Mouse (Mus musculus) heart, embryonic 10.5 days (tissue): Measurements from ENCODE around the gene Dgkd. TPM values are rescaled to one million over a fixed set of nuclear protein-coding genes. Genes with fewer than 3 reads are reported as not detected.

Experiments
- DNase-seq: peaks from one replicate; pipeline ENCODE4 v3.0.0-alpha.2; 2017; ENCODE audit warnings: low spot score
- H3K27ac ChIP-seq: fragments of 300-500 bp; sonication (generic); 2 replicates; pipeline ENCODE4 v1.5.1; 2016; ENCODE audit warnings: mild to moderate bottlenecking
- H3K27me3 ChIP-seq: fragments of 300-500 bp; sonication (generic); 2 replicates; pipeline ENCODE4 v1.6.1; 2016; ENCODE audit warnings: mild to moderate bottlenecking; ENCODE audit not compliant: poor library complexity, insufficient read depth, severe bottlenecking
- H3K36me3 ChIP-seq: fragments of 300-500 bp; sonication (generic); 2 replicates; pipeline ENCODE4 v1.6.1; 2016; ENCODE audit warnings: mild to moderate bottlenecking, moderate library complexity
- H3K4me1 ChIP-seq: fragments of 300-500 bp; sonication (generic); 2 replicates; pipeline ENCODE4 v1.6.1; 2016; ENCODE audit warnings: mild to moderate bottlenecking
- H3K4me3 ChIP-seq: fragments of 300-500 bp; sonication (generic); 2 replicates; pipeline ENCODE4 v1.5.1; 2016; ENCODE audit warnings: mild to moderate bottlenecking, moderate library complexity
- H3K9me3 ChIP-seq: fragments of 300-500 bp; sonication (generic); 2 replicates; pipeline ENCODE4 v1.6.1; 2016; ENCODE audit warnings: mild to moderate bottlenecking, moderate library complexity
- WGBS: fragments of 180-500 bp; shearing (Covaris S2); methylation state at CpG from one replicate; pipeline ENCODE4 v1.1.7; 2016; 5-methylcytosine and 5-hydroxymethylcytosine counted together
- polyA plus RNA-seq: library from polyadenylated mRNA; unstranded; fragments of >200 nt; fragmentation: Nextera tagmentation; extraction: Ambion mirVana; gene quantifications from 2 replicates; pipeline ENCODE4 v1.2.1, GENCODE M21; 2016

Gene Dgkd
- polyA plus RNA-seq, 1 experiment from 2014 or later: 26.6 TPM

- no peak overlapping the region for H3K27ac ChIP-seq
- H3K9me3 ChIP-seq: no peaks in the 10 kb centered on the region
- no peak overlapping the region for H3K4me3 ChIP-seq
- no peaks in the 10 kb centered on the region for H3K27me3 ChIP-seq
- 89% methylated on average over 5 of the region's 5 CpGs for WGBS
- no peak for DNase-seq
- no peaks in the 10 kb centered on the region for H3K4me1 ChIP-seq
- peaks cover 75% of the 10 kb centered on the region for H3K36me3 ChIP-seq
Observed at GRCm38 (mm10) chr1:87933051-87933450, 80.0 kb downstream of the Dgkd start.

- Histone ChIP-seq H3K27me3 (no peaks in the 10 kb centered on the region), H3K4me3 (no peak overlapping the region), H3K36me3 (peaks cover 81% of the 10 kb centered on the region), H3K9me3 (no peaks in the 10 kb centered on the region), H3K4me1 (no peaks in the 10 kb centered on the region), H3K27ac (no peak overlapping the region)
- DNase-seq: no peak
- WGBS: 83% methylated on average over 9 of the region's 9 CpGs
Observed at GRCm38 (mm10) chr1:87935095-87935494, 82.0 kb downstream of the Dgkd start.

GRCm38 (mm10) chr1:87935546-87935945 lies 82.5 kb downstream of the Dgkd start:
- Histone ChIP-seq H3K4me1 (no peaks in the 10 kb centered on the region), H3K36me3 (peaks cover 83% of the 10 kb centered on the region), H3K27me3 (no peaks in the 10 kb centered on the region), H3K9me3 (no peaks in the 10 kb centered on the region), H3K4me3 (no peak overlapping the region), H3K27ac (no peak overlapping the region)
- DNase-seq: no peak
- WGBS: 90% methylated on average over 2 of the region's 2 CpGs

GRCm38 (mm10) chr1:87936075-87936474 lies 83.0 kb downstream of the Dgkd start:
- H3K36me3 ChIP-seq: peaks cover 85% of the 10 kb centered on the region

GRCm38 (mm10) chr1:87936516-87936915 lies 83.4 kb downstream of the Dgkd start:
- no peak overlapping the region for H3K4me3 ChIP-seq
- no peaks in the 10 kb centered on the region for H3K9me3 ChIP-seq
- no peak for DNase-seq
- H3K27ac ChIP-seq: no peak overlapping the region
- H3K36me3 ChIP-seq: peaks cover 85% of the 10 kb centered on the region
- no peaks in the 10 kb centered on the region for H3K27me3 ChIP-seq
- H3K4me1 ChIP-seq: no peaks in the 10 kb centered on the region
- WGBS: 36% methylated on average over 2 of the region's 2 CpGs

More at GRCm38 (mm10) chr1:87936075-87936474, 83.0 kb downstream of the Dgkd start:
- Histone ChIP-seq H3K4me3 (no peak overlapping the region), H3K27ac (no peak overlapping the region), H3K9me3 (no peaks in the 10 kb centered on the region), H3K27me3 (no peaks in the 10 kb centered on the region), H3K4me1 (no peaks in the 10 kb centered on the region)
- DNase-seq: no peak
- 89% methylated on average over 7 of the region's 7 CpGs for WGBS

- no peak overlapping the region for H3K4me3 ChIP-seq
- no peak overlapping the region for H3K27ac ChIP-seq
- no peaks in the 10 kb centered on the region for H3K4me1 ChIP-seq
- no peaks in the 10 kb centered on the region for H3K27me3 ChIP-seq
- DNase-seq: no peak
- WGBS: 83% methylated on average over 1 of the region's 1 CpGs
- H3K9me3 ChIP-seq: no peaks in the 10 kb centered on the region
- peaks cover 100% of the 10 kb centered on the region for H3K36me3 ChIP-seq
Observed at GRCm38 (mm10) chr1:87941765-87942164, 88.7 kb downstream of the Dgkd start.

GRCm38 (mm10) chr1:87947681-87948091 lies 94.6 kb downstream of the Dgkd start:
- WGBS: 51% methylated on average over 6 of the region's 6 CpGs
- H3K27ac ChIP-seq: no peak overlapping the region
- peaks cover 97% of the 10 kb centered on the region for H3K36me3 ChIP-seq
- no peak overlapping the region for H3K4me3 ChIP-seq
- no peaks in the 10 kb centered on the region for H3K27me3 ChIP-seq
- peaks cover 7% of the 10 kb centered on the region; the same call in 1 of the 2 replicates for H3K4me1 ChIP-seq
- H3K9me3 ChIP-seq: no peaks in the 10 kb centered on the region
- no peak for DNase-seq

GRCm38 (mm10) chr1:87951641-87952040 lies 98.6 kb downstream of the Dgkd start:
- Histone ChIP-seq H3K4me3 (no peak overlapping the region), H3K9me3 (no peaks in the 10 kb centered on the region), H3K27ac (no peak overlapping the region), H3K4me1 (peaks cover 7% of the 10 kb centered on the region; the same call in 1 of the 2 replicates), H3K36me3 (peaks cover 95% of the 10 kb centered on the region), H3K27me3 (no peaks in the 10 kb centered on the region)
- no peak for DNase-seq
- 90% methylated on average over 3 of the region's 3 CpGs for WGBS

GRCm38 (mm10) chr1:87953073-87953472 lies 100.0 kb downstream of the Dgkd start:
- no peaks in the 10 kb centered on the region for H3K27me3 ChIP-seq
- no peak overlapping the region for H3K4me3 ChIP-seq
- DNase-seq: no peak
- WGBS: 83% methylated on average over 3 of the region's 3 CpGs
- no peaks in the 10 kb centered on the region for H3K9me3 ChIP-seq
- peaks cover 92% of the 10 kb centered on the region for H3K36me3 ChIP-seq
- H3K27ac ChIP-seq: no peak overlapping the region
- no peaks in the 10 kb centered on the region; the same call in 1 of the 2 replicates for H3K4me1 ChIP-seq

GRCm38 (mm10) chr1:87958931-87959330 lies 105.8 kb downstream of the Dgkd start:
- H3K9me3 ChIP-seq: no peaks in the 10 kb centered on the region
- DNase-seq: no peak
- H3K27ac ChIP-seq: no peak overlapping the region
- no peaks in the 10 kb centered on the region for H3K27me3 ChIP-seq
- no peak overlapping the region for H3K4me3 ChIP-seq
- 96% methylated on average over 1 of the region's 1 CpGs for WGBS
- H3K36me3 ChIP-seq: peaks cover 69% of the 10 kb centered on the region
- H3K4me1 ChIP-seq: peaks cover 18% of the 10 kb centered on the region

GRCm38 (mm10) chr1:87959532-87959931 lies 106.4 kb downstream of the Dgkd start:
- no peak overlapping the region for H3K27ac ChIP-seq
- peaks cover 69% of the 10 kb centered on the region for H3K36me3 ChIP-seq
- H3K27me3 ChIP-seq: no peaks in the 10 kb centered on the region
- no peak overlapping the region for H3K4me3 ChIP-seq
- H3K4me1 ChIP-seq: peaks cover 18% of the 10 kb centered on the region
- H3K9me3 ChIP-seq: no peaks in the 10 kb centered on the region
- WGBS: 65% methylated on average over 4 of the region's 4 CpGs
- no peak for DNase-seq

GRCm38 (mm10) chr1:87959998-87960431 lies 106.9 kb downstream of the Dgkd start:
- no peaks in the 10 kb centered on the region for H3K27me3 ChIP-seq
- H3K4me3 ChIP-seq: no peak overlapping the region
- H3K9me3 ChIP-seq: no peaks in the 10 kb centered on the region
- peaks cover 18% of the 10 kb centered on the region for H3K4me1 ChIP-seq
- WGBS: 7% methylated on average over 4 of the region's 4 CpGs
- peaks cover 69% of the 10 kb centered on the region for H3K36me3 ChIP-seq
- peak overlapping the region; percentile 69; the same call in 1 of the 2 replicates for H3K27ac ChIP-seq
- DNase-seq: no peak

- H3K4me3 ChIP-seq: no peak overlapping the region
- peaks cover 18% of the 10 kb centered on the region for H3K4me1 ChIP-seq
- 84% methylated on average over 4 of the region's 4 CpGs for WGBS
- peak overlapping the region; percentile 73; the same call in 1 of the 2 replicates for H3K27ac ChIP-seq
- H3K9me3 ChIP-seq: no peaks in the 10 kb centered on the region
- no peak for DNase-seq
- no peaks in the 10 kb centered on the region for H3K27me3 ChIP-seq
- H3K36me3 ChIP-seq: peaks cover 64% of the 10 kb centered on the region
Observed at GRCm38 (mm10) chr1:87960752-87961151, 107.7 kb downstream of the Dgkd start.
